15 mouse cellular contexts compared by ENCODE assay signal in genomic region chr2:145981699-145982112, GRCm38 (mm10). TPM values are rescaled to one million over a fixed set of nuclear protein-coding genes. Genes with fewer than 3 reads are reported as not detected.
DNase-seq lines count a peak whose midpoint lies in the region; ATAC-seq and TF ChIP-seq lines count a peak whose summit lies in the region.
"Had no signal": no experiment of that assay in that cellular context is flagged by ENCODE, and none has a peak within 500 bp of the region (broad histone marks: within the 10 kb centered on the region; RNA-seq: fewer than 3 reads in every experiment).

No protein-coding gene starts in this region.

- TF ChIP-seq POLR2A in thymus, adult 2 months (IDR thresholded peaks at IDR 0.05; ENCODE audit: control insufficient read depth, extremely low read depth, insufficient read depth, low read length, poor library complexity), result no peak

- DNase-seq in embryo, embryonic 10.5 days (ENCODE audit: low spot score), result peak; percentile 31
- DNase-seq in embryonic facial prominence, embryonic 11.5 days (ENCODE audit: low spot score), result peak; percentile 64
- DNase-seq in hindbrain, embryonic 10.5 days (ENCODE audit: low spot score), result peak; percentile 27
- DNase-seq in thymus, adult 2 months, result no peak
- no peak for DNase-seq in frontal cortex, postnatal 36 days (ENCODE audit: low spot score in 2 of 2)
- DNase-seq in urinary bladder, adult 2 months (ENCODE audit: low spot score), result no peak
- DNase-seq: adrenal gland, postnatal 25 days; cerebellum, adult 11 months; kidney, postnatal 14 days; liver, postnatal 0 days; right cerebral cortex, postnatal 25 days had no signal

- no peaks in the 10 kb centered on the region for H3K9me3 ChIP-seq in embryonic facial prominence, embryonic 11.5 days (replicated peaks; ENCODE audit: control insufficient read depth, low read length)
- H3K9me3 ChIP-seq in hindbrain, embryonic 10.5 days, result no peaks in the 10 kb centered on the region
- no peaks in the 10 kb centered on the region for H3K9me3 ChIP-seq in midbrain, embryonic 12.5 days
- H3K9me3 ChIP-seq: heart, embryonic 12.5 days had no signal

- WGBS in embryonic facial prominence, embryonic 11.5 days, result 14% methylated on average over 6 of the region's 6 CpGs
- WGBS in hindbrain, embryonic 10.5 days, result 30% methylated on average over 6 of the region's 6 CpGs
- 16% methylated on average over 6 of the region's 6 CpGs for WGBS in midbrain, embryonic 12.5 days
- 96% methylated on average over 6 of the region's 6 CpGs for WGBS in thymus, adult 2 months

- no peak overlapping the region for H3K4me3 ChIP-seq in embryonic facial prominence, embryonic 11.5 days (ENCODE audit: low read depth, low read length)
- no peak overlapping the region for H3K4me3 ChIP-seq in hindbrain, embryonic 10.5 days
- no peak overlapping the region for H3K4me3 ChIP-seq in midbrain, embryonic 12.5 days
- H3K4me3 ChIP-seq in thymus, adult 2 months (ENCODE audit: control insufficient read depth, insufficient read depth, low read length), result no peak overlapping the region
- H3K4me3 ChIP-seq: heart, embryonic 12.5 days had no signal

- ATAC-seq in embryonic facial prominence, embryonic 11.5 days (replicated peaks; ENCODE audit: insufficient number of reproducible peaks, low FRiP score, low TSS enrichment, low read depth), result no peak; the same call in 1 of the 2 replicates
- peak; percentile 84 for ATAC-seq in midbrain, embryonic 12.5 days (ENCODE audit: low FRiP score, low read depth)
- ATAC-seq: inflammation-experienced regulatory T-cells, adult 6 months; liver, postnatal 0 days had no signal

- H3K27ac ChIP-seq in embryonic facial prominence, embryonic 11.5 days (replicated peaks; ENCODE audit: low read depth, low read length), result no peak overlapping the region
- no peak overlapping the region for H3K27ac ChIP-seq in hindbrain, embryonic 10.5 days
- H3K27ac ChIP-seq in midbrain, embryonic 12.5 days (replicated peaks), result peak overlapping the region; percentile 70
- no peak overlapping the region for H3K27ac ChIP-seq in thymus, adult 2 months (ENCODE audit: control insufficient read depth, insufficient read depth, low read length)

- no peak for TF ChIP-seq CTCF in thymus, adult 2 months (IDR thresholded peaks at IDR 0.05; ENCODE audit: borderline replicate concordance, control insufficient read depth, extremely low read depth, insufficient read depth, low read length, poor library complexity)

- H3K4me1 ChIP-seq in embryonic facial prominence, embryonic 11.5 days (ENCODE audit: control insufficient read depth, insufficient read depth, low read length), result no peaks in the 10 kb centered on the region
- peaks cover 29% of the 10 kb centered on the region for H3K4me1 ChIP-seq in hindbrain, embryonic 10.5 days (replicated peaks)
- peaks cover 33% of the 10 kb centered on the region for H3K4me1 ChIP-seq in midbrain, embryonic 12.5 days
- H3K4me1 ChIP-seq in thymus, adult 2 months (replicated peaks; ENCODE audit: control insufficient read depth, insufficient read depth, low read length), result no peaks in the 10 kb centered on the region
- H3K4me1 ChIP-seq: heart, embryonic 12.5 days had no signal

- no peak overlapping the region for H3K9ac ChIP-seq in embryonic facial prominence, embryonic 11.5 days (replicated peaks; ENCODE audit: low read length)
- H3K9ac ChIP-seq in midbrain, embryonic 12.5 days (replicated peaks), result no peak overlapping the region
- H3K9ac ChIP-seq: heart, embryonic 12.5 days; liver, postnatal 0 days had no signal

- no peaks in the 10 kb centered on the region for H3K27me3 ChIP-seq in embryonic facial prominence, embryonic 11.5 days (ENCODE audit: control insufficient read depth, insufficient read depth, low read length)
- no peaks in the 10 kb centered on the region for H3K27me3 ChIP-seq in hindbrain, embryonic 10.5 days (ENCODE audit: insufficient read depth, poor library complexity, severe bottlenecking)
- H3K27me3 ChIP-seq in midbrain, embryonic 12.5 days, result peaks cover 19% of the 10 kb centered on the region
- H3K27me3 ChIP-seq in thymus, adult 2 months (ENCODE audit: control insufficient read depth, insufficient read depth, low read length), result no peaks in the 10 kb centered on the region

- H3K36me3 ChIP-seq in embryonic facial prominence, embryonic 11.5 days (replicated peaks; ENCODE audit: control insufficient read depth, insufficient read depth, low read depth, low read length), result no peaks in the 10 kb centered on the region
- no peaks in the 10 kb centered on the region for H3K36me3 ChIP-seq in hindbrain, embryonic 10.5 days
- H3K36me3 ChIP-seq in midbrain, embryonic 12.5 days, result no peaks in the 10 kb centered on the region
- H3K36me3 ChIP-seq in thymus, adult 2 months (ENCODE audit: control insufficient read depth, insufficient read depth, low read length), result no peaks in the 10 kb centered on the region
- H3K36me3 ChIP-seq: heart, embryonic 12.5 days had no signal

- no peak overlapping the region for H3K4me2 ChIP-seq in embryonic facial prominence, embryonic 11.5 days (ENCODE audit: low read depth, low read length)
- no peak overlapping the region for H3K4me2 ChIP-seq in midbrain, embryonic 12.5 days (replicated peaks)
- H3K4me2 ChIP-seq: heart, embryonic 12.5 days had no signal

RNA-seq across cellular contexts. Expression of gene Crnkl1, which starts 46.9 kb away (rescaled TPM):
- polyA plus RNA-seq in embryonic facial prominence, embryonic 11.5 days (2014; fragmentation: Nextera tagmentation; extraction: Ambion mirVana), result 49.2 and 50.6 TPM in 2 replicates
- polyA plus RNA-seq in hindbrain, embryonic 10.5 days (2016; fragmentation: Nextera tagmentation; extraction: Ambion mirVana), result 26.7 and 33.6 TPM in 2 replicates
- polyA plus RNA-seq in midbrain, embryonic 12.5 days (2016; fragmentation: Nextera tagmentation; extraction: Ambion mirVana), result 40.9 and 41.0 TPM in 2 replicates
- 20.2 and 30.9 TPM in 2 replicates for polyA plus RNA-seq in thymus, adult 2 months (2012; rRNA removed)
- polyA plus RNA-seq in urinary bladder, adult 2 months (2012; rRNA removed), result 12.9 and 13.5 TPM in 2 replicates

RNA-seq across cellular contexts. Expression of gene Cfap61, which starts 47.1 kb away (rescaled TPM):
- 0.38 and 1.3 TPM in 2 replicates for polyA plus RNA-seq in embryonic facial prominence, embryonic 11.5 days (2014; fragmentation: Nextera tagmentation; extraction: Ambion mirVana)
- 2.2 and 5.0 TPM in 2 replicates for polyA plus RNA-seq in hindbrain, embryonic 10.5 days (2016; fragmentation: Nextera tagmentation; extraction: Ambion mirVana)
- 1.9 and 2.3 TPM in 2 replicates for polyA plus RNA-seq in midbrain, embryonic 12.5 days (2016; fragmentation: Nextera tagmentation; extraction: Ambion mirVana)
- polyA plus RNA-seq in thymus, adult 2 months (2012; rRNA removed), result 0.23 TPM in 1 of 2 replicates, not detected in the other
- polyA plus RNA-seq in urinary bladder, adult 2 months (2012; rRNA removed), result 0.09 TPM in 1 of 2 replicates, not detected in the other
- polyA plus RNA-seq: inflammation-experienced regulatory T-cells, adult 6 months; liver, postnatal 0 days; stomach, embryonic 14.5 days had no signal

Comparison
In these comparisons a context has a peak if more than half of its experiments do, and no peak if none do; other contexts are left out.
1. DNase-seq: peak in embryo, embryonic 10.5 days (single experiment), embryonic facial prominence, embryonic 11.5 days (single experiment) and hindbrain, embryonic 10.5 days (single experiment); none in thymus, adult 2 months (single experiment), frontal cortex, postnatal 36 days (0 of 2) and urinary bladder, adult 2 months (single experiment).